Mouse (Mus musculus) ES-E14 (cell line): Measurements from ENCODE around the gene Tmem233.

Source experiments
- CHD2 ChIP-seq: IDR thresholded peaks from 2 replicates; pipeline ENCODE4 v1.6.1; 2014; ENCODE audit warnings: mild to moderate bottlenecking, low read depth, low read length, inconsistent platforms
- ZNF384 ChIP-seq: IDR thresholded peaks from 2 replicates; pipeline ENCODE4 v1.6.1; 2012; ENCODE audit warnings: low read depth, low read length, inconsistent platforms

- TF ChIP-seq ZNF384 = no peak
- TF ChIP-seq CHD2 = no peak
Measured at GRCm38 (mm10) chr5:116069618-116070017, 13.4 kb downstream of the Tmem233 start.
